Mouse (Mus musculus) embryonic facial prominence, embryonic 12.5 days (tissue): Measurements from ENCODE around the gene Txn2. TPM values are rescaled to one million over a fixed set of nuclear protein-coding genes. Genes with fewer than 3 reads are reported as not detected.
"Not testable (repeated sequence)": the region's sequence is repeated elsewhere in the genome, so short reads cannot be mapped to it uniquely, and the experiment has no call there.

Experiments
- ATAC-seq: fragments of 200-750 bp; cut with Nextera tagmentation; 2 replicates; pipeline ENCODE4 v1.8.0; 2017; ENCODE audit not compliant: insufficient number of reproducible peaks, insufficient read depth, low FRiP score, low TSS enrichment
- H3K27ac ChIP-seq: fragments of 300-500 bp; sonication (generic); 2 replicates; pipeline ENCODE4 v1.5.1; 2016; ENCODE audit warnings: mild to moderate bottlenecking
- H3K27me3 ChIP-seq: fragments of 300-500 bp; sonication (generic); 2 replicates; pipeline ENCODE4 v1.6.1; 2016; ENCODE audit warnings: mild to moderate bottlenecking, moderate library complexity
- H3K36me3 ChIP-seq: fragments of 300-500 bp; sonication (generic); 2 replicates; pipeline ENCODE4 v1.6.1; 2016; ENCODE audit warnings: mild to moderate bottlenecking
- H3K4me1 ChIP-seq: fragments of 300-500 bp; sonication (generic); 2 replicates; pipeline ENCODE4 v1.6.1; 2016
- H3K4me2 ChIP-seq: fragments of 300-500 bp; sonication (generic); replicated peaks from 2 replicates; pipeline ENCODE4 v1.6.1; 2016; ENCODE audit warnings: mild to moderate bottlenecking, moderate library complexity
- H3K4me3 ChIP-seq: fragments of 300-500 bp; sonication (generic); 2 replicates; pipeline ENCODE4 v1.5.1; 2016; ENCODE audit warnings: mild to moderate bottlenecking
- H3K9ac ChIP-seq: fragments of 300-500 bp; sonication (generic); 2 replicates; pipeline ENCODE4 v1.6.1; 2016; ENCODE audit warnings: mild to moderate bottlenecking, moderate library complexity
- H3K9me3 ChIP-seq: fragments of 300-500 bp; sonication (generic); 2 replicates; pipeline ENCODE4 v1.6.1; 2016; ENCODE audit warnings: mild to moderate bottlenecking, moderate library complexity
- WGBS: fragments of 180-500 bp; shearing (Covaris S2); methylation state at CpG from one replicate; pipeline ENCODE4 v1.1.7; 2016; 5-methylcytosine and 5-hydroxymethylcytosine counted together
- polyA plus RNA-seq: library from polyadenylated mRNA; unstranded; fragments of >200 nt; fragmentation: Nextera tagmentation; extraction: Ambion mirVana; gene quantifications from 2 replicates; pipeline ENCODE4 v1.2.1, GENCODE M21; 2016

Gene Txn2
- polyA plus RNA-seq, 1 experiment from 2014 or later: 220 TPM

- Histone ChIP-seq H3K27me3 (no peaks in the 10 kb centered on the region; the same call in 1 of the 2 replicates), H3K9me3 (no peaks in the 10 kb centered on the region), H3K9ac (no peak overlapping the region), H3K4me3 (no peak overlapping the region), H3K4me1 (no peaks in the 10 kb centered on the region), H3K4me2 (no peak overlapping the region), H3K27ac (no peak overlapping the region), H3K36me3 (no peaks in the 10 kb centered on the region)
- ATAC-seq: no peak
- 68% methylated on average over 4 of the region's 4 CpGs for WGBS
These were observed 54.5 kb downstream of the Txn2 start for GRCm38 (mm10) chr15:77874310-77874709.

GRCm38 (mm10) chr15:77873564-77873963 is 55.2 kb downstream of the Txn2 start:
- Histone ChIP-seq H3K4me3 (no peak overlapping the region), H3K36me3 (no peaks in the 10 kb centered on the region), H3K27ac (no peak overlapping the region), H3K27me3 (no peaks in the 10 kb centered on the region; the same call in 1 of the 2 replicates), H3K9ac (no peak overlapping the region), H3K4me1 (no peaks in the 10 kb centered on the region), H3K4me2 (no peak overlapping the region), H3K9me3 (no peaks in the 10 kb centered on the region)
- ATAC-seq: no peak
- WGBS: 69% methylated on average over 2 of the region's 2 CpGs

DNA sequence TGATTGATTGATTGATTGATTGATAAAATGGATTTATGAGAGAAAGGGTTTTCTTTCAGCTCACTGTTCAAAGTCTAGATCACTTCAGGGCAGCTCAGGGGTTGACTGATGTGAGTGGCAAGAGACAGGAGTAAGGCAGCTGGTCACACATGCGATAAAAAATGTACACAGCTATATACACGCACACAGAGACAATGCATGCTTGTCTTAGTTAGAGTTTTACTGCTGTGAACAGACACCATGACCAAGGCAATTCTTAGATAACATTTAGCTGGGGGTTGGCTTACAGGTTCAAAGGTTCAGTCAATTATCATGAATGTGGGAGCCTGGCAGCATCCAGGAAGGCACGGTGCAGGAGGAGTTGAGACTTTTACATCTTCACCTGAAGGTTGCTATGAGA is 55.8 kb downstream of the Txn2 start:
- WGBS: 83% methylated on average over 3 of the region's 3 CpGs
- no peak overlapping the region for H3K4me3 ChIP-seq
- no peaks in the 10 kb centered on the region for H3K9me3 ChIP-seq
- no peaks in the 10 kb centered on the region for H3K36me3 ChIP-seq
- no peak for ATAC-seq
- no peaks in the 10 kb centered on the region for H3K4me1 ChIP-seq
- no peak overlapping the region for H3K4me2 ChIP-seq
- no peak overlapping the region for H3K9ac ChIP-seq
- H3K27ac ChIP-seq: no peak overlapping the region
- no peaks in the 10 kb centered on the region; the same call in 1 of the 2 replicates for H3K27me3 ChIP-seq

- no peak overlapping the region for H3K9ac ChIP-seq
- H3K27me3 ChIP-seq: no peaks in the 10 kb centered on the region
- no peak overlapping the region for H3K4me3 ChIP-seq
- WGBS: 91% methylated on average over 5 of the region's 5 CpGs
- no peaks in the 10 kb centered on the region for H3K4me1 ChIP-seq
- no peak overlapping the region for H3K4me2 ChIP-seq
- no peak overlapping the region for H3K27ac ChIP-seq
- no peak for ATAC-seq
- H3K36me3 ChIP-seq: no peaks in the 10 kb centered on the region
- no peaks in the 10 kb centered on the region for H3K9me3 ChIP-seq
These were observed 60.5 kb downstream of the Txn2 start for GRCm38 (mm10) chr15:77868340-77868739.

DNA sequence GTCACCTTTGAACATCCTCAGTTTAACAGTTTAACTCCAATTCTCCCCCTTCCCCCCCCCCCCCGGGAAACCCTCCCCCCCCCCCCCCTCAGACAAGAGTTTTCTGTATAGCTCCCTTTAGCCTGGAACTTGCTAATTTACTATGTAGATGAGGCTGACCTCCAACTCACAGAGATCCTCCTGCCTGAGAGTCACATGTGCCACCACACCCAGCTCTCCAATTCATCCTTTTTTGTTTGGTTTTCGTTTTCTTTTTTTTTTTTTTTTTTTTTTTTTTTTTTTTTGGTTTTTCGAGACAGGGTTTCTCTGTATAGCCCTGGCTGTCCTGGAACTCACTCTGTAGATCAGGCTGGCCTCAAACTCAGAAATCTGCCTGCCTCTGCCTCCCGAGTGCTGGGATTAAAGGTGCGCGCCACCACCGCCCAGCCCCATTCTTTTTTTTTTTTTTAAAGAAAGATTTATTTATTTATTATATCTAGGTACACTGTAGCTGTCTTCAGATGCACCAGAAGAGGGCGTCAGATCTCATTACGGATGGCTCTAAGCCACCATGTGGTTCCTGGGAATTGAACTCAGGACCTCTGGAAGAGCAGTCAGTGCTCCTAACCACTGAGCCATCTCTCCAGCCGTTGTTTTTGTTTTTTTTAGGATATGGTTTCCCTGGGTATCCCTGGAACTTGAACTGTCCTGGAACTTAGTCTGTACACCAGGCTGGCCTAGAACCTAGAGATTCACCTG is 61.4 kb downstream of the Txn2 start:
- WGBS: 84% methylated on average over 8 of the region's 10 CpGs
- H3K4me2 ChIP-seq, H3K27ac ChIP-seq, H3K9me3 ChIP-seq, H3K9ac ChIP-seq, H3K4me1 ChIP-seq, H3K4me3 ChIP-seq, ATAC-seq, H3K27me3 ChIP-seq, H3K36me3 ChIP-seq: not testable (repeated sequence)

DNA sequence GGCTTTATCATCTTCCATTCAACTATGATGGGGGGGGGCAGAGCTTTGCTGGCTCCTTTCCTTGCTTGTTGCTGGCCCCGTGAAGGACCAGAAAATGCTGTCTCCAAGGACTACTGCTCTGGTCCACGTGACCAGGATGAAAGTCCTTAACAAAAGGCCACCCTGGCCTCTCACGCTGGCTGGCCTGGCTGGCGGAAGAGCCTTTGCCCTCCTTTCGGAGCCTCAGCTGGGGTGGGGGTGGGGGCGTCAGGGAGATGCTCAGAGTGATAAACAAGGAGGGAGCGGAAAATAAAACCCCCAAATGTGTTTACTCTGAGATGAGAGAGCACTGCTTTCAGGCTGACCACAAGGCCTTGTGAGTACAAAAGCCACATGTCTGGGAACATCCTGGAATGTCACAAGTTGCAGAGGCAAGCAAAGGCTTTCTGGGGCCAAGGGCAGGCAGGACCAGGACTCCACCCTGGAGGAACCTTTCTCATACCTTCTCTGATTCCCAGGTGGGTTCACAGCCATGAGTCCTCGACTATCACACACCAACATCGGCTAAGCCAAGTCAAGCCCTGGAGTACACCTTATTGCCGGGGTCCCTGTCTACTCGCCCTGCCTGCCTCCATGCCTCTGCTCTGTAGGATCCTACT is 62.1 kb downstream of the Txn2 start:
- Histone ChIP-seq H3K27ac (no peak overlapping the region), H3K9me3 (no peaks in the 10 kb centered on the region), H3K36me3 (no peaks in the 10 kb centered on the region), H3K27me3 (no peaks in the 10 kb centered on the region), H3K4me1 (no peaks in the 10 kb centered on the region), H3K4me2 (no peak overlapping the region), H3K4me3 (no peak overlapping the region), H3K9ac (no peak overlapping the region)
- ATAC-seq: no peak
- 59% methylated on average over 11 of the region's 11 CpGs for WGBS

Other genes with a start within 250 kb of the Txn2 start
- gene Apol7e, start 230.1 kb downstream of the Txn2 start, polyA plus RNA-seq: not detected in 2 replicates
- not detected in 2 replicates for gene Apol9b, start 200.0 kb downstream of the Txn2 start, polyA plus RNA-seq
- 0.24 and 0.83 TPM in 2 replicates for gene Apol8, start 172.0 kb downstream of the Txn2 start, polyA plus RNA-seq
- gene Myh9, start 86.8 kb downstream of the Txn2 start, polyA plus RNA-seq: 37.3 and 37.9 TPM in 2 replicates
- gene Foxred2, start 27.7 kb upstream of the Txn2 start, polyA plus RNA-seq: 8.1 and 8.6 TPM in 2 replicates
- gene Eif3d, start 41.8 kb upstream of the Txn2 start, polyA plus RNA-seq: 216 and 221 TPM in 2 replicates
- gene Cacng2, start 191.0 kb upstream of the Txn2 start, polyA plus RNA-seq: 0.03 and 0.13 TPM in 2 replicates
- gene Ift27, start 245.1 kb upstream of the Txn2 start, polyA plus RNA-seq: 90.0 and 90.5 TPM in 2 replicates